Mouse (Mus musculus) intestine, postnatal 0 days (tissue): Measurements from ENCODE around the gene Cd37. TPM values are rescaled to one million over a fixed set of nuclear protein-coding genes. Genes with fewer than 3 reads are reported as not detected.

Experiments used
- ATAC-seq: fragments of 200-750 bp; cut with Nextera tagmentation; 2 replicates; pipeline ENCODE4 v1.8.0; 2017; ENCODE audit warnings: mild to moderate bottlenecking, moderate TSS enrichment, moderate library complexity
- H3K27ac ChIP-seq: fragments of 300-500 bp; sonication (generic); 2 replicates; pipeline ENCODE4 v1.5.1; 2014; ENCODE audit warnings: mild to moderate bottlenecking, low read depth, low read length, moderate library complexity
- H3K27me3 ChIP-seq: fragments of 300-500 bp; sonication (generic); replicated peaks from 2 replicates; pipeline ENCODE4 v1.6.1; 2014; ENCODE audit warnings: low read length, mixed read lengths; ENCODE audit not compliant: control insufficient read depth, insufficient read depth
- H3K36me3 ChIP-seq: fragments of 300-500 bp; sonication (generic); 2 replicates; pipeline ENCODE4 v1.6.1; 2014; ENCODE audit warnings: mild to moderate bottlenecking, moderate library complexity; ENCODE audit not compliant: control insufficient read depth, insufficient read depth
- H3K4me1 ChIP-seq: fragments of 300-500 bp; sonication (generic); replicated peaks from 2 replicates; pipeline ENCODE4 v1.6.1; 2014; ENCODE audit warnings: antibody characterized with exemption, low read length, mixed read lengths; ENCODE audit not compliant: control insufficient read depth, insufficient read depth
- H3K4me2 ChIP-seq: fragments of 300-500 bp; sonication (generic); replicated peaks from 2 replicates; pipeline ENCODE4 v1.6.1; 2014; ENCODE audit warnings: low read depth, mild to moderate bottlenecking, moderate library complexity
- H3K4me3 ChIP-seq: fragments of 300-500 bp; sonication (generic); 2 replicates; pipeline ENCODE4 v1.5.1; 2014; ENCODE audit warnings: low read depth, low read length
- H3K9ac ChIP-seq: fragments of 300-500 bp; sonication (generic); 2 replicates; pipeline ENCODE4 v1.6.1; 2014; ENCODE audit warnings: mild to moderate bottlenecking, low read depth, low read length
- H3K9me3 ChIP-seq: fragments of 300-500 bp; sonication (generic); 2 replicates; pipeline ENCODE4 v1.6.1; 2016; ENCODE audit warnings: mixed run types; ENCODE audit not compliant: control insufficient read depth
- CTCF ChIP-seq: sonication (generic); IDR thresholded peaks from 2 replicates; pipeline ENCODE4 v1.5.1; 2016; ENCODE audit warnings: low read depth, mild to moderate bottlenecking, control low read depth, antibody characterized with exemption, moderate library complexity
- WGBS: fragments of 180-500 bp; shearing (Covaris S2); extraction: QIAGEN DNeasy Blood & Tissue Kit; methylation state at CpG from one replicate; pipeline ENCODE4 v1.1.7; 2014; 5-methylcytosine and 5-hydroxymethylcytosine counted together
- polyA plus RNA-seq: library from polyadenylated mRNA; unstranded; fragments of >200 nt; fragmentation: Nextera tagmentation; extraction: Ambion mirVana; gene quantifications from 2 replicates; pipeline ENCODE4 v1.2.1, GENCODE M21; 2015

Gene Cd37
- polyA plus RNA-seq, 1 experiment from 2014 or later, result 2.3 TPM

DNA sequence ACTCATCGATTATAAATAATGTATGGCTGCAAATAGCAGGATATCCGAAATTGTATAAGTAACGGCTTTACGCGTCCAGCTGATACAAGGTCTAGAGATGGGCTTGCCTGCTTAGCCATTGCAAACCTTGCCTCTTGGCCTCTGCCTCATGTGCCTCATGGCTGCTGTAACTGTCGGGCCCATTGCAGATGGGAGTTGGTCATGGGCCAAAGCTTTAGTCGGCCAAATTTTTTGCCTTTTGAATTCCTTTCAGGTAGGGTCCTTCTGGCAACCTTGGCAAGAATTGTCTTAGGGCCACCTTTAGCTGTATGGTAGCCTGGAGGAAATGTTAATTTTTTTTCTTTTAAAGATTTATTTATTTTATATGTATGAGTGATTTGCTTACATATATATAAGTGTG lies 14.1 kb downstream of the Cd37 start:
- H3K4me2 ChIP-seq, result no peak overlapping the region
- no peak for TF ChIP-seq CTCF
- 87% methylated on average over 7 of the region's 7 CpGs for whole genome bisulfite sequencing
- H3K4me1 ChIP-seq, result no peaks in the 10 kb centered on the region
- H3K4me3 ChIP-seq, result no peak overlapping the region
- H3K9me3 ChIP-seq, result no peaks in the 10 kb centered on the region
- H3K36me3 ChIP-seq, result peaks cover 29% of the 10 kb centered on the region; the same call in 1 of the 2 replicates
- H3K27me3 ChIP-seq, result no peaks in the 10 kb centered on the region
- H3K27ac ChIP-seq, result no peak overlapping the region
- no peak for ATAC-seq
- no peak overlapping the region for H3K9ac ChIP-seq

DNA sequence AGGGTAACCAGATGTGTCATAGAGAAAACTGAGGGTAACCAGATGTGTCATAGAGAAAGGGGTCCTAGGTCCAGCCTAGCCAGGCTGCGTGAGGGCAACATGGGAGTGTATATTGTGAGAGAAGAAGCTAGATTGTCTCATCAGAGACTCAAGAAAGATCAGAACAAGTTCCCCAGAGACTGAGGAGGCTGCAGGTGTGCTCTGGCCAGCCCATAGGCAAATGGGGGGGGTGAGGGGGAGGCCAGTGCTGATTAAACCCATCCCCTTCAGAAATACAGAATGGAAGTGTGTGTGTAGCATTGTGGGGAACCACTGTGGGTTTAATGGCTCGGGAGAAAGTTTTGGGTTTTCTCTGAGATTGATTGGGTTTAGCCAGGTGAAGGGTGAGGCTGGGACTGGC lies 17.2 kb downstream of the Cd37 start:
- no peak for ATAC-seq
- TF ChIP-seq CTCF, result no peak
- H3K9ac ChIP-seq, result no peak overlapping the region
- no peaks in the 10 kb centered on the region for H3K9me3 ChIP-seq
- no peak overlapping the region for H3K27ac ChIP-seq
- H3K36me3 ChIP-seq, result peaks cover 23% of the 10 kb centered on the region; the same call in 1 of the 2 replicates
- H3K4me1 ChIP-seq, result no peaks in the 10 kb centered on the region
- H3K4me3 ChIP-seq, result no peak overlapping the region
- WGBS, result 64% methylated on average over 2 of the region's 2 CpGs
- H3K4me2 ChIP-seq, result no peak overlapping the region
- no peaks in the 10 kb centered on the region for H3K27me3 ChIP-seq

DNA sequence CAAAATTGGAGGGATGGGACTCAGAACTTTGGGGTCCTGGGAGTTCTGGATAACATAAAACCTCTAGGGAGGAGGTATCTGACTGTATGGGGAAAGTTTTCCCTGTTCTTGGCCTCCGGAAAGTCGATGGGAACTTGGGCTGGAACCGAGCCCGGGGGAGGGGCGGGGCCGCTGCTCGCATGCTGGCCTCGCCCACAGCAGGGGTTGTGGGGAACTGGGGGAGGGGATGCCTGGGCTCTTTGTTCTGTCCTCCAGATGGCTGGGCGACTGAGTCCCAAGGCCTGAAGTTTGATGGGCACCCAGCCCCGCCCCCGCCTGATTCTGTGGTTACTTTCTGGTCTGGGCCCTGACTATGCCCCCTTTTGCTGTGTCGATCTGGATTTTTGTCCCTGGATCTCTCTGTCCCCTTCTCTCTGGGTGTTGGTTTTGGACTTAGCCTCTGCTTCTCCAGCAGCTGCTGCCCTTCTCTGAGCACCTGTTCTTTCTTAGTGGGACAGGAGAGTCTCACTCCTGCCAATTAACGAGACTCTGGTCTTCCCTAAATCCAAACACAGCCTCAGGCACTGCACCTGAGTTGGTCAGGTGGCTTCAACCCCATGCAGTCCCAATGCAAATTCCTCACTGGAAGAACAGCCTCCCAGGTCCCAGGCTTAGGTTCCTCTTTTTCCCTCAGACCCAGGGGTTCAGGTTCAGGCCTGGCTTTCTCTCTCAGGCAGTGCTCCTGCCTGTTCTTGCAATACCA lies 22.3 kb downstream of the Cd37 start:
- peak overlapping the region; percentile 30 for H3K27ac ChIP-seq
- peak overlapping the region; percentile 79 for H3K4me2 ChIP-seq
- 7% methylated on average over 13 of the region's 13 CpGs for WGBS
- peaks cover 4% of the 10 kb centered on the region for H3K4me1 ChIP-seq
- peak overlapping the region; percentile 70 for H3K9ac ChIP-seq
- peaks cover 7% of the 10 kb centered on the region; the same call in 1 of the 2 replicates for H3K36me3 ChIP-seq
- no peak for TF ChIP-seq CTCF
- H3K9me3 ChIP-seq, result no peaks in the 10 kb centered on the region
- peaks cover 7% of the 10 kb centered on the region for H3K27me3 ChIP-seq
- H3K4me3 ChIP-seq, result peak overlapping the region; percentile 57
- peak; percentile 18; the same call in 1 of the 2 replicates for ATAC-seq

DNA sequence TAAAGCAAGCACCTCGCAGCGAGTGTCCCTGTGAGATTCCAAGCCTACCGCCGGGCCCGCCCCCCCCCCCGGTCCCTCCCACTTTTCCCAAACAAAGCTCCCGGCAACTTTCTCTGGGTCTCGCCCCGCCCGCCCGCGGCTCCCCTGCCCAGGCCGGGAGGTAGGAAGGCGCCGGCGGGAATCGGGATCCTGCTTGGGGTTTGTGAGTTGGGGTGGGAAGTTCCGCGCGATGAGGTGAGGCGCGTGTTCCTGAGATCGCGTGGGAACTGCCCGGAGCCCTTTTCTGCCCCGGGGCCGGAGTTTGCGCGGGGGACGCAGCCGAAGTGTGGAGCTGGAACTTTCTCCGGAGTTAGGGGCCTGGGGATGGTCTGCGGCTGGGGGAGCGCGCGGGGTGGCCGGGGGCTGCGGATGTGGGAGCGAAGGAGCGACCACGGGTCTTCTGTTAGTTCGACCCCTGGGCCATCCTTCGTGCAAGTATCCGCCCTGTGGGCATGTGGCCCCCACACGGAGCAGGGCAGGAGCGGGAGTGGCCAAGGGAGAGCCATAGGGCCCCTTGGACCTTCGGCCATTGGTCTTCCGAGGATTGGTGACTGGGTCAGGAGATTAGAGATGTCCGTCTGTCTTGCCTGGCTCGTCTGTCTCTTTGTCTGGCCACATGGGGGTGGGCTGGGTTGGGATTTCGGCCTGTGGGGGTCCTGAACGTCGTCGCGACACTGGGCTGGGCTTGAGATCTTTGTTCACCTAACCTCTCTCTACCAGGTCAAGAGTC lies 23.1 kb downstream of the Cd37 start, which contains the start of gene Tead2:
Gene Tead2, plus strand, starts transcription at position 81 of the 769 bp plus-strand sequence.
- Histone ChIP-seq H3K4me1 (peaks cover 9% of the 10 kb centered on the region), H3K27me3 (peaks cover 15% of the 10 kb centered on the region), H3K4me2 (peak within 1 kb of the TSS; percentile 79), H3K36me3 (peaks cover 6% of the 10 kb centered on the region; the same call in 1 of the 2 replicates), H3K9ac (peak within 1 kb of the TSS; percentile 70), H3K4me3 (peak within 1 kb of the TSS; percentile 57), H3K27ac (peak within 1 kb of the TSS; percentile 30), H3K9me3 (no peaks in the 10 kb centered on the region)
- ATAC-seq, result peak; percentile 24; the same call in 1 of the 2 replicates
- WGBS, result 3% methylated on average over 55 of the region's 55 CpGs
- TF ChIP-seq CTCF, result no peak

DNA sequence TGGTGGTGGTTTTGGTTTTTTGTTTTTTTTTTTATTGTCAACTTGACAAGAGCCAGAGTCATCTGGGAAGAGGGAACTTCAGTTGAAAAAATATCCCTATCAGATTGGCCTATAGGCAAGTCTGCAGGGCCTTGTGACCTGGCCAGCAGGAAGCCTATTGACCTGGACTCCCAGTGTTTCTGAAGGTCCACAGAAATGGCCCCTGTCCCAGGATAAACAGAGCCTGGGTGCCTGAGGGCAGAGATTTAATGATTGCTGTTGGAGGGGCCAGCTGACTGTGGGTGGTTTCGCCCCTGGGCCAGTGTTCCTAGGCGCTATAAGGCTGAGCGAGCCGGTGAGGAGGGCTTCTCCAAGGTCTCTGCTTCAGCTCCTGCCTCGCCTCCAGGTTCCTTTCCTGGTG lies 25.2 kb downstream of the Cd37 start:
- no peak for TF ChIP-seq CTCF
- H3K4me3 ChIP-seq, result no peak overlapping the region
- no peaks in the 10 kb centered on the region for H3K36me3 ChIP-seq
- H3K9me3 ChIP-seq, result no peaks in the 10 kb centered on the region
- no peak for ATAC-seq
- H3K4me1 ChIP-seq, result peaks cover 9% of the 10 kb centered on the region
- peaks cover 27% of the 10 kb centered on the region for H3K27me3 ChIP-seq
- no peak overlapping the region for H3K4me2 ChIP-seq
- 80% methylated on average over 5 of the region's 5 CpGs for WGBS
- H3K9ac ChIP-seq, result no peak overlapping the region
- no peak overlapping the region for H3K27ac ChIP-seq

DNA sequence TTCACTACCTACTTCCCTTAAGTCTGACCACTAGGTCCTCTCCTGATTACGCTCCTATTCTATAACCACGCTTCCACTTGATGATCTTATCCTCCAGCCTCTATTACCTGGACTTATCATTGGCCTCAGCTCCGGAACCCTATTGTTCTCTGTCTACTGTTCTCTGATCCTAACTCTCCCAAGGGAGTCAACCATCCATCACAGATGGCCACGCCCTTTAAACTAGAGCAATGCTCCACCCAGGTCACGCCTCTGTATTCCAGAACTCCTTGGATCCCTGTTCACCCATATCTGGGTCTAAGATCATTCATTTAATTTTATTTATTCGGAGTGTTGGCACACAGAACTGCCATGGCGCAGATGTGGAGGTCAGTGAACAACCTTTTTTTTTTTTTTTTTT lies 26.6 kb downstream of the Cd37 start:
- peaks cover 27% of the 10 kb centered on the region for H3K27me3 ChIP-seq
- H3K36me3 ChIP-seq, result no peaks in the 10 kb centered on the region
- H3K4me3 ChIP-seq, result no peak overlapping the region
- H3K4me2 ChIP-seq, result no peak overlapping the region
- H3K9me3 ChIP-seq, result no peaks in the 10 kb centered on the region
- peaks cover 9% of the 10 kb centered on the region for H3K4me1 ChIP-seq
- no peak for TF ChIP-seq CTCF
- WGBS, result 69% methylated on average over 7 of the region's 7 CpGs
- no peak overlapping the region for H3K27ac ChIP-seq
- no peak overlapping the region for H3K9ac ChIP-seq
- no peak for ATAC-seq
